Mouse (Mus musculus): ENCODE measurements at regions not wholly inside any gene's neighbourhood (a gene's known extent, or its start where the extent isn't known, plus 50 kb on each side); places are given as distances from the start of the nearest gene placed in this dataset.

- DNase-seq, result no peak
These were observed 348.9 kb upstream of the Slc24a5 start for GRCm38 (mm10) chr2:124718985-124719384.

DNA sequence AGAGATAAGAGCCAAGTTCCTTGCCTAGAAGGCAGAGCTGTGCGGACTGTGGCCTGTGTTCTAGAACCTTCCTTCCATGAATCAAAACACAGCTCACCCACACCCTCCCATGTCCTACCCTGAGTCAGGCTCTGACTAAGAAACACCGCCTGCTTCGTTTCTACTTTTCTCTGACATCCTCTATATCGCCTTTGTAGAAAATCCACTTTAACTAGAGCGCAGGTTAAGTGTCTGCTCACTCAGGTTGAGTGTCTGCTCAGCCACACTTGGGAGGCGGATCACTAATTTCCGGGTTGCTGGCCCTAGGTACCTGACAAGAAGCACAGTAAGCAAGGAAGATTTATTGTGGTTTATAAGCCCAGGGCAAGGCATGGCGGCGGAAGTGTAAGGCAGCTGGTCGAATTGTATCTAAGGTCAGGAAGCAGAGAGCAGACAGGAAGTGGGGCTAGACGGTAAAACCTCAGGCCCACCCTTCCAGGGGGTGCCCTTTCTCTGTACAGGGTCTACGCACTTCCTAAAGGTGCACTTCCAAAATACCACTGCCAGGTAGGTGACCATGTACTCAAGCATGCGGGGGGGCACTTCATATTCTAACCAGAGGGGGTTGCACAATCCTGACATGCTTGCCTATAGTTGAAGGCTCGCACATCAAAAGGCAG, 348.0 kb upstream of the Slc24a5 start:
- DNase-seq, result peak; percentile 27

- no peak for DNase-seq
These were observed 347.1 kb upstream of the Slc24a5 start for GRCm38 (mm10) chr2:124720593-124721445.

DNA sequence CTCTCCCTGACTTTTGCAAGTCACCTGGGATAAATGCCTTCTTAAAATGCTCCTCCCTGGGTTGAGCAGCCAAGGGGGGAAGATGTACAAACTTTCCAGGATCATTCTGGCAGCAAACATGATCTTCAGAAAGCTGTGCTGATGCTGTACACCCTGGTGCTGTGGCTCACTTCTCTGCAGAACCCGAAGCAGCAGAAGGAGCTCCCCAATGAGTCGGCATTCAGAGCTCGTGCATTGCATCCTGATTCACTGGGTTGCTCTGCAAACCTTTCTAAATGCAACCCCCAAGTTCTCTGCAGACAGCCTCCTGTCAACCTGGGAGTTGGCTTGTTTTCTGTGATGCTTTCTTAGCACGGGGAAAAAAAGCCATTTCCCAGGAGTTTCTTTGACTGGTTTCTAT, 343.8 kb upstream of the Slc24a5 start:
- DNase-seq, result no peak

- DNase-seq, result no peak
These were observed 343.0 kb upstream of the Slc24a5 start for GRCm38 (mm10) chr2:124724827-124725480.

DNA sequence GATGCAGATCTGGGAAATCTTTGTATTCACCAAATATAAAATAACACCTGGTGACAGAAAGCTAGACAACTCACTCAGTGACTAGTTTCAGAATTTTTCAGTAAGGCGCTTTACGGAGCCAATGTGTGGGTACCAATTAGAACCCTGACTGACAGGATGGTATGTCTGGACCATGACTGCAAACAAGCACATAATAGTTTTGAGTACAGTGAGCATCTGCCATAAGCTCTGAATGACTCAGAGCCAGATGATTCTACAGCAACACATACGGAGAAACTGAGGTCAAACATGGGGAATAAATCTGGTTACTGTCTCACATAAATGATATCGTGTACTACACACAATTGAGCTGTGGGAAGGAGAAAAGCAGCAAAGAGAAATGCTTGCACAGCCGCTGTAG, 339.9 kb upstream of the Slc24a5 start:
- DNase-seq, result no peak

- no peak for DNase-seq
These were observed 335.3 kb upstream of the Slc24a5 start for GRCm38 (mm10) chr2:124732593-124732992.

GRCm38 (mm10) chr2:124740848-124741247, 327.1 kb upstream of the Slc24a5 start:
- no peak for DNase-seq

DNA sequence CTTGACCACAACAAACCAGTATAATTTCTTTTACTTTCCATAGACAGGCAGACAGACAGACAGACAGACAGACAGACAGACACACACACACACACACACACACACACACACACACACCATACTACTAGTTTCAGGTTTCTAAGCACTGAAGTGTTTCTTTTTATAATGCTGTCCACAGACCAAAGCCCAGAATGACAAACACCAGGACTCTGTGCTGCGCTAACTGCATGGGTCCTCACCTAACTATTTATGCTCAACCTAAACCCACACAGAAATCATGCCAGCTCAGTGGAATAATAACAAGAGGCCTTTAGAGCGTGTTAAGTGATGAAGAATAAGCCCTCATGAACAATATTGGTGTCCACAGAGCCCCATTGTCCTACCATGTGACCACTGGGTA, 325.0 kb upstream of the Slc24a5 start:
- DNase-seq, result no peak

GRCm38 (mm10) chr2:124745045-124745444, 322.9 kb upstream of the Slc24a5 start:
- DNase-seq, result no peak

GRCm38 (mm10) chr2:124747119-124747518, 320.8 kb upstream of the Slc24a5 start:
- DNase-seq, result no peak

- DNase-seq, result no peak
These were observed 320.3 kb upstream of the Slc24a5 start for GRCm38 (mm10) chr2:124747627-124748026.

DNA sequence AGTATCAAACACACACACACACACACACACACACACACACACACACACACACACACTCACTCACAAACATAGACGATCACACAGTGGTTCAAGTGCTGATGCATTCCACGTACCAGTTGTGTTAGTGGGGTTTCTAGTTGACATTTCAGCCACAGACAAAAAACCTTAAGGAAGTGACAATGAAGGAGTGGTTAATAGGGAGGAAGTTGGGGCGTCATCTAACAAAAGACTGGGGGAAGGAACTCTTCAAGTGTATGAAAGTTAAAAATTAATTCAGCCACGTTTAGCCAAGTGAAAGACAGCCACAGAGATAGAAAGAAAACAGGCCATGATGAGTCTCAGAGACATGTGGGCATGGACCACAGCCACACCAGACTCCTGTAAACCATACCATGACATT, 316.1 kb upstream of the Slc24a5 start:
- DNase-seq, result no peak

- DNase-seq, result no peak
These were observed 314.2 kb upstream of the Slc24a5 start for GRCm38 (mm10) chr2:124753717-124754116.

GRCm38 (mm10) chr2:124755244-124755643, 312.7 kb upstream of the Slc24a5 start:
- no peak for DNase-seq

DNA sequence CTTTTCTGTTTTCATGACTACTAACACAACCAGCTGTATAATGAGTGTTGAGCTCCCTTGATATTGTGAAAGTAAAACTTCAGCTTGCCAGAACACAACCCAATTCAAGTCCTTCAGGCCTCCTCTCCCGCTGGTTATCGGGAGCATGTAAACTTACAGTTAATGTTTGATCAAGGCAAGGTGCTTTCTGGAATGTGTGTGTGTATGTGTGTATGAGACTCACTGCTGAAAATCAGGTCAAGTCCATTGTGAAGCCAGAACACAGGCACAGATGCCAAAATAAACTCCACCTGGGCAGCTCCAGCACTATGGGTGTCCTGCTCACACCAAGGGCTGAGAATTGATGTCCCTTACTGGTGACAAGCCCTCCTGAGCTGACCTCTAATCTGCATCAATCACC, 308.9 kb upstream of the Slc24a5 start:
- DNase-seq, result no peak

- no peak for DNase-seq
These were observed 304.3 kb upstream of the Slc24a5 start for GRCm38 (mm10) chr2:124763650-124764049.

- no peak for DNase-seq
These were observed 303.6 kb upstream of the Slc24a5 start for GRCm38 (mm10) chr2:124764186-124764910.

- no peak for DNase-seq
These were observed 298.5 kb upstream of the Slc24a5 start for GRCm38 (mm10) chr2:124769267-124769967.

DNA sequence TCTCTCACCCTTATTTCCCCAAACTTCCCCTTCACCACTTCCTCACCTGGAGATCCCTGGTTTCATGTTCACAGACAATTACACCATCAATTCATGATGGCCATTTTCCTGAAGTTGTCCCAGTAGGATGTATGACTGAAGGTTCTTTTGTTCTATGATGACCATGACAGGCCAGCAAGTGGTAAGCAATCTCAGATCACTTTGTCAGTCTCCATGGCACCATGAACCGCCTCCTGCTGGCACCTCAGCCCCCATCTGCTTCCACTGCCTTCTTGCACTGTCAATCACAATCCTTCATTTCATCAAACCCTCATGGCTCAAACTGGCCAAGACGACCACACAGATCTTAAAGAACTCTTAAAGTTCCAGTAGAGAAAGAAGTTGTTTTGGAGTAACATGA, 297.9 kb upstream of the Slc24a5 start:
- no peak for DNase-seq

- no peak for DNase-seq
These were observed 295.7 kb upstream of the Slc24a5 start for GRCm38 (mm10) chr2:124772055-124772708.

DNA sequence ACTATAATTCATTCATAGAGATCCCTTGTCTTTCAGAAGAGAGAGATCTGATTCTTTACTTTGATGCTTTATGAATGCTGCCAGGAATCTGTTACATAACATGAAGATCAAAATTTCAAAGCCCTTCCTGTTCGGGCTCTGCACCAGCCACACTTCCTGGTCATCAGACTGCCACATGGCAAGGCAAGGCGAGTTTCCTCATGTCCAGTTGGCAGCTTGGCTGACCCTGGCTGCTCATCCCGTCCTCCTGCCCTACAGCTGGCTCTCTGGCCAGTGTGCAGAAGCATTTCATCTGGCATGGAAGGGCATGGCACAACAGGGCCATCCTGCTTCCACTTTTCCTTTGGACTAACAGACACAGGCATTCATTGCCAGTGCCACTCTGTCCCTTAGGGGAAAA, 292.2 kb upstream of the Slc24a5 start:
- DNase-seq, result no peak
